Mouse (Mus musculus) fibroblast of lung, adult 2 months (primary cell): Measurements from ENCODE around the gene Stat2.
A peak's percentile ranks its signal among the peaks of the same experiment; 100 is the strongest.

Experiments used
- DNase-seq: peaks from one replicate; pipeline ENCODE4 v3.0.0-alpha.2; 2011; ENCODE audit warnings: low read depth

Gene Stat2

DNA sequence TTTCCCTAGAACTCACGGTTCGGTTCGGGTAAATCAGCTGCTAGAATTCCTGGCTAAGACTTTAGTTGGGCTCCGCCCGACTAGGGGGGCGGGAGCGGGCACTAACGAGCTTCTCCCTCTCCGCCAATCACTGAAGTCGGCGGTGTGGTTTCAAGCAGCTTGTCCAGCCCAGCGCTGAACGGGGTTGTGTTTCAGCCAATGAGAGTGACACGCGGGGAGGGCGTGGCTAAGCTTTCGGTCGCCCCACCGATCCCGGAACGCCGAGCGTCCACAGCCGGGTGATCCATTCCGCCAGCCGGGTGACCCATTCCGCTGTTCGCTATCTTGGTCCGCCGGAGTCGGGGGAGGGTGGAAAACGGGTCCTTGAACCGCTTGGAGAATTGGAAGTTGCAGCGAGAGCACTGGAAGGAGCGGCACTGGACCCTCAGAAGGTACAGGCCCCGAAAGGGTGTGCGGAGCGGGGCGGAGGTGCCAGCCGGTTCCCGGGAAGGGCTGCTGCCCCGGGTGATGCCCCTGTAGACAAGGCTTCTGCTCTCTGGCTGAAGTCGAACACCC is at the start of gene Stat2:
Gene Stat2, plus strand, starts transcription at position 273 of the 555 bp plus-strand sequence.
- DNase-seq, result peak; percentile 99

DNA sequence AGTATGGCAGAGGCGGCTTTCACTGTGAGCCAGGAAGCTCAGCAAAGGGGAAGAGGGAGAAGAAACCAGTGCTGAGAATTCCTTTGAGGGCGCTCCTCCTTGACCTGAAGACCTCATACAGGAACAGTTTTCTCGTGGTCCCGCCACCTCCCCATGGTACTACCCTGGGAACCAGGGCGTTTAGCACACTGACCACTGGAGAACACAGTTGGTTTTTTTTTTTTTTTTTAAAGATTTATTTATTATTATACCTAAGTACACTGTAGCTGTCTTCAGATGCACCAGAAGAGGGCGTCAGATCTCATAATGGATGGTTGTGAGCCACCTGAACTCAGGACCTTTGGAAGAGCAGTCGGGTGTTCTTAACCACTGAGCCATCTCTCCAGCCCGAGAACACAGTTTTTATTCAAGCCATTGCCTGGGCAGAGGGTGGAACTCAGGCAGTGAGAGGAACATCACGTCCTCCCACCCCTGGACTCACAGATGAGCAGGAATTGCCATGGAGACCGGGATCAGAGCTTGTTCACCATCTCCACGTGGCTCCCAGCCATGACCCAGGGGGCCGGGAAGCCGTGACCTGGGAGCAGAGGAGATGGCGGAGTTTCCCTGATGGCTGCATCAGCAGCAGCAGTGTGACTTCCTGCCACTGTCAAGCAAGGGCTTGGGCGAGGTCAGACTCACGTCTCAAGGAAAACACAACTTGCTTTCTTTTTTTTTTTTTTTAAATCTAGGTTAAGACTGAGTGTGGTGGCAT is 48.6 kb upstream of the Stat2 start:
- DNase-seq, result no peak

DNA sequence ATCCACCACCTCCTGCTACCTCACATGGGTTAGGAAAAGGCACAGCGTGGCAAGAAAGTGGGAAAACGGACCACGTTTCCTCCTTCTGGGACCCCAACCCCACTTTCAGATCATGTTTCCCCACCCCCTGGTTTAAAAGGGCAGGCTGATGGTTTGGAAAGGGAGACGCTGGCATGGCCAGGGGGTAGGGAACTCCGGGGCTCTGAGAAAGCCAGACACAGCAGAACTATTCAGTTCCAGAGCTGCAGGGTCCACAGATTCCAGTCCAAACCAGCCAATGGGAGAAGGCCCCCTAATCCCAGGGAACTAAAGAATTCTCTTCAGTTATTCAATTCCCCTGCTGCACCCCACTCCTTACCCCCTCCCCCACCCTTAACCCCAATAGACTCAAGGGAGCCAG is 45.3 kb upstream of the Stat2 start:
- no peak for DNase-seq

DNA sequence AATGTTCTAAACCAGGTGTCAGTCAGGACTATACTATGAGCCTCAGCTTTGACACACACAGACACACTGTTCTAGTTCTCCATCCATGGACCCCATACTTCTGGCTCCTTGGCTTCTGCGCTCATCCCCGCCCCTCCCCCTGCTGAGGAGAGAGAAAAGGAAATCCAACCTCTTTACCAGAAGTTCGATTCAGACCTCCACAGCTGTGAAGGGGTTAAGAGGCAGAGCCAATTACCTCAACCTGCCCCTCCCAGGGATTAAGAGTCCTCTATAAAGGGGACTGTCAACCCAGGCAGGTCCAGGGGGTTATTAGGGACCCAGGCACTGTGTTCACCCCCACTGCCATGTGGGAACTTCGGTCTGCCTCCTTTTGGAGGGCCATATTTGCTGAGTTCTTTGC is 44.8 kb upstream of the Stat2 start, which contains the start of gene Mip:
Gene Mip, plus strand, starts transcription at position 301 of the 400 bp plus-strand sequence.
- DNase-seq, result no peak

DNA sequence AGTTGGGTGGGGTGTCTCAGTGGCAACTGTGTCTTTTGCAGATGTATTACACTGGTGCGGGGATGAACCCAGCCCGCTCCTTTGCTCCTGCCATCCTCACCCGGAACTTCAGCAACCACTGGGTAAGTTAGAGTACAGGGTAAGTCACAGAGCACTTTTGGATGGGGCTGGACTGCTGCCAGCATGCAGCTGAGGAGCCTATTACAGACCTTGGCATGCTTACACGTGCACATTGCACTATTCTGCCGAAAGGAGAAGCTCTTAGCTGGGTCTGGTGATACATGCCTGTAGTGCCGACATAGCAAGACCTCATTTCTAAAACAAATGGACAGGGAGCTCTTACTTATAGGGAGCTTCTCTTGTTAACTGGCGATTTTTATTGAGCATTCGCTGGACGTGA is 42.8 kb upstream of the Stat2 start:
- DNase-seq, result no peak

DNA sequence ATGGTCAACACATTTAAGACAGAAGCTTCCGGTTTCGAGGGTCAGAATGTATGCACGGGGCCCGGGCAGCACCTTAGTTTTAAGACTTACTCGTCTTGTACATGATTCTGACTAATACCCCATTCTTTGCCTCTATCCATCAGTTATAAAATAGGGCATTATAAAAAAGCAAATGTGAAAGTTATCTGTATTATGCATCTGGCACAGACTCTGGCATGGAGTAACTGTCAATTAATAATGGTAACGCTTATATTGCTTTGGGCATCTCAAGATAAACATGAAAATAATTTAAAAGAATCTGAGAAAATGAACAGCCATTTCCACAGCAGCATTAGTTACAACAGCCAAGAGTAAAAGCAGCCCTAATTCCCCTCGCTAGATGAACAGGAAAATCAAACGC is 42.4 kb upstream of the Stat2 start:
- DNase-seq, result no peak

DNA sequence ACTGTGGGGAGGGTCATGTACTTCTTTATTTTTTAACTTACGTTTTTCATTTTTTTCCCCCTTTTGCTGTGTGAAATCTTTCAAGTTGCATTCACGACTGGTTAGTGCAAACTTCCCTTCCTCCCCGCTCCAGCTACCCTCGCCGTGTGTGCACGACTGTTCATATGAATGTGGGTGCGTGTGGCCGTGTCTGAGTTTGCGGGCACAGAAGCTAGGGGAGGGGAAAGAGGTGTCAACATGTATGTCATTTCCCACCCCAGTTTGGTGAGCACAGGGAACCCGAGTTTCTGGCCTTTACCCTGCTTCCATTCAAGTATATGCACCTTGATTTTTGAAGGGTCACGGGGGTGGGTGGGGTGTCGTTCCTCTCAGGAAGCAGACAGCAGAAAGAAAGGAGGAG is 39.8 kb upstream of the Stat2 start:
- no peak for DNase-seq

DNA sequence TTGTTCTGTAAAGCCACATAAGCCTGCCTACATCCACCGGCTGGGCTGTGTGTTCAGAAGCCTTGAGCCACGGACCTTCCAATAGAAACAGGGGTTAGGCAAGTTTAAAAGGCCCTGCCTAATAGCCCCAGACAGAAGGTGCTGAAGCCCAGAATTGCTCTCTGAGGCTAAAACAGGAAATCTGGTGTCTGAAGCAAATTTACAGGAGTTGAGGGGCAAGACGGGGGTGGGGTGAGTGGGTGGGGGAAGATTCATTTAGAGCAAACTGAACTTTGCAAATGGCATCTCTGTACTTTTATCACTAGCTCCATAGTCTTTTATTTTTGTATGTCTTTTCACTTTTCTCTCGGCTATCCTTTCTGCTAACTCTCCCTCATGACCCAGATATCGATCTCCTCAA is 39.2 kb upstream of the Stat2 start:
- no peak for DNase-seq

DNA sequence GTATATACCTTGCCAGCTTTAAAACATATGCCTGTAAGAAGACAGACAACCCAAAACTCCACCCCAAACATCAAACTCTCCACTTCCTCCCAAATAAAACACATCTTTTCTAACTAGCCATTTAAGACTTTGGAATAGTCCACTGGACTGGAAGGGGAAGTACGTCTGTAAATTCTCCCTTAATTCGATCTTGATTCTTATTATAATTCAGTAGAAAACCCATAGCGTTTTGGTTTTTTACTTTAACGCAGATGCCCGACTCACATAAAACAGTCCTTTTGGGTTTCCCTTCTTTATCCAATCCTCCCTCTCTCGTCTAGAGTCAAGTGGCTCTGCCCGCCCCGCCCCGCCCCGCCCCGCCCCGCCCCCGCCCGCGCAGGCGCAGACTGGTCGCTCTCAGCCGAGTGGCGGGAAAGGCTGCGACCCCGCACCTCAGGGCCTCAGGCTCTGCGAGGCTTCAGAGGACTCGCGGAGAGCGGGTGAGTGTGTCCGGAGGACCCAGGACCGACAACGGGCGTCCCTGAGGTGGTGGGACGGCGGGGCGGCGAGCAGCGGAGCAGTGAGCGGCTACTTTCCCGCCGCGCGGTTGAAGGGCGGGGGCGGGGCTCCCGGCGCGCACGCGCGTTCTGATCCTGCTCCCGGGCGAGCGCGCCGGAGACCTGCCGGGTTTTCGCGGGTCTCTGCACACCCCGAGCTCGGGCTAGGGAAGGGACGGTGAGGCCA is 38.5 kb upstream of the Stat2 start, which contains the start of gene Timeless:
Gene Timeless, plus strand, starts transcription at position 369 of the 723 bp plus-strand sequence.
- peak; percentile 54 for DNase-seq

DNA sequence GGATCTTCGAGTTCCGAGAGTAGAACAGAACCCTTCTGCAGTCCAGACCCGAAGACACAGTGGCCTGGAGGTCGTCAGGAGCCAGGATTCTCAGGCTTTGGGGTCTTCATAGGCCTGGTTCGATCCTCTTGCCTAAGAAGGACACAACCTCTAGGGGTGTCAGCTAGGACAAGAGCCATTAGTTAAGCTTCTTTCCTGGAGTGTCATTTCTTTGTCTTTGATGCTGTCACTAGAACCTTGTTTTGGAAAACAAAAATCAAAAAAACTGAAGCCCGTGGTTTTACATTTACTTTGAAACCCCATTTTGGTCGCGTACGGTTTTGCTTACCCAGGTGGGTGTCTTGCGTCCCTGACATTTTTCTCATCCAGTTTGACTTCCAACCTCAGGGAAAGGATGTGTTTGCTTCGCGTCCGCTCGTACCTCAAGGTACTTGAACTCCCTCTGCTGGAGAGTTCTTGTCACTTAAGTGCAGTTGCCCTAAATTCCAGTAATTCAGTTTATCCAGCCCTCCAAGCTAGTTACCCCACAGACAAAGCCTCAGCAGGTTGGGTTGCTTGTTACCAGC is 37.9 kb upstream of the Stat2 start:
- peak; percentile 31 for DNase-seq

DNA sequence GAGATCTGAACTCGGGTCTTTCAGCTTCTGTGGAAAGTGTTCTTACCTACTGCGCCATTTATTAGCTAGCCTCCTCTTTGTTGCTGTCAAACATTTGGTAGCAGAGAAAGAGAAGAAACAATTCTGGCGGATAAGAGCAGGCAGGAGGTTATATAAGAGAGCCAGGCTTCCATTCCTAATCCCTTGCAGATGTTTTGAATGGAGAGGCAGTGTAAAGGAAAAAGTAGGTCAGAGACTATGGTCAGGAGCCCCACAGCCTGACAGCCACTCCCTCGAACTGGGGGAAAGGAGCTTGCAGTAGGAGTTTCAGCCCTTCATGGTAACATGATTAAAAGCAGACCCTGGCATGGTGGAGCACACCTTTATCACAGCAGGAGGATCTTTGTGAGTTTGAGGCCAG is 34.0 kb upstream of the Stat2 start:
- no peak for DNase-seq

DNA sequence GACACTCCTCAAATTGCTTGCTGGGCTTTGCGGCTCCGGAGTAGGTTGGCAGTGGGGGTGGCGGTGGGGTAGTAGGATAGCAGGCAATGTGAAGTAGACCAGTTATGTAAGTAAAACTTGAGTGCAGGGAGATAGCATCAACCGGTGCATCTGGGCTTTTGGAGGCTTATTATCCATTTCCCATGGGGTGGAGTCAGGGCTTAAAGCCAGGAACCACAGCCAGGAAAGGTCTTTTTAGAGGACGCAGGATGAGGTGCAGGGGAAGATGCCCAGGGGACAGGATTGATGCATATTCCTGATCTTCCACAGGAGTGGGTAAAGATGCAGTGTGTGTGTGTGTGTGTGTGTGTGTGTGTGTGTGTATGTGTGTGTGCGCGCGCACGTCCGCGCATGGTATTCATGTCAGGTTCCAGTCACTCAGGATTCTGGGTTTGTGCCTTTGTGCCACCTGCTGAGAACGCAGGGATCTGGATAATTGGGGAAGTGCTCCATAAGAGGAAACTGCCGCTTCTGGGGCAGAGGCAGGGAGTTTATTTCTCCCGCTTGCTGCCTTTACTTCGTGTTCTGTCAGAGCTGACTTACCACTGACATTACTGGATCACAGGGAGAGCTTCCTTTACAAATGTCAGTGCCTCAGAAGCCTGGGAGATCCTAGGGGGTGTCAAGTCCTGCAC is 32.4 kb upstream of the Stat2 start:
- no peak for DNase-seq

DNA sequence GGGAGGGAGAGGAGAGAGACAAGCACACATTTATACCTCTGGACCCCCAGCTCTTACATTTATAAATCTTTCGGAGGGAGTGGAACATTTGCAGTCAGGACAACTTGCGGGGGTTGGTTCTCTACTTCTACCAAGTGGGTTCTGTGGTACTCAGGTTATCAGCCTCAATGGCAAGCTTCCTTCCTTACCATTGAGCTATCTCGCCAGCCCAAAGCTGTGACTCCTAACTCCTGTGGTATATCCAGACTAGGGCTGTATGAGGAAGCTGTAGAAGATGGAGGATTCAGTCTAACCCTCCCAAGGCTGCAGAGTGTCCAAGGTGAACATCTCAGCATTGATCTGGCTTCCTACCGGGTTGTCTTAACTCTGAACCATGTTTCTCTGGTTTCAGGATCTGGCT is 31.2 kb upstream of the Stat2 start:
- DNase-seq, result no peak

DNA sequence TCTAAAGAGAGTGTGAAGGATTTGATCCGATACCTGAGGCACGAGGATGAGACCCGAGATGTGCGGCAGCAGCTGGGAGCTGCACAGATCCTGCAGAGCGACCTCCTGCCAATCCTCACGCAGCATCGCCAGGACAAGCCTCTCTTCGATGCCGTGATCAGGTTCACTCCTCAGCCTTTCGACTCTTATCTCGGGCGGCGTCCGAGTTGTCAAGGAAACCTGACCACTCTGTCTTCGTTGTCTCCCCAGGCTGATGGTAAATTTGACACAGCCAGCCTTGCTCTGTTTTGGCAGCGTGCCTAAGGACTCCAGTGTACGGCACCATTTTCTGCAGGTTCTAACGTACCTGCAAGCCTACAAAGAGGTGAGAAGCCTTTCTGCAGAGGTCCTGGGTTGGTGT is 30.2 kb upstream of the Stat2 start:
- no peak for DNase-seq

DNA sequence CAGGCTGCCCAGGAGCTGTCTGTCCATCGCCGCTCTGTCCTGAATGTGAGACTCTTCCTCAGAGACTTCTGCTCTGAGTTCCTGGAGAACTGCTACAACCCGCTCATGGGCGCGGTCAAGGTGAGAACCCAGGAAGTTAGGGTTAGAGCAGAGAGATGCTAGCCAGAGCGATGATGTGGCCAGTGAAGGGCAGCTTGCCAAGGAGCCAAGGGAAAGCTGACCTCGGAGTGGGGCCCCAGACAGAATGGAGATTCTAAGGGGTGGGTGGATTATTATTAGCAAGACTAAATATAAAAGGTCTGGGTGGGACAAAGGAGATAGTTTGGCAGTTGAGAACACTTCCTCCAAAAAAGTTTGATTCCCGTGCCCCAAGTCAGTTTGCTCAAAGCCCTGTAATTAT is 27.1 kb upstream of the Stat2 start:
- no peak for DNase-seq

DNA sequence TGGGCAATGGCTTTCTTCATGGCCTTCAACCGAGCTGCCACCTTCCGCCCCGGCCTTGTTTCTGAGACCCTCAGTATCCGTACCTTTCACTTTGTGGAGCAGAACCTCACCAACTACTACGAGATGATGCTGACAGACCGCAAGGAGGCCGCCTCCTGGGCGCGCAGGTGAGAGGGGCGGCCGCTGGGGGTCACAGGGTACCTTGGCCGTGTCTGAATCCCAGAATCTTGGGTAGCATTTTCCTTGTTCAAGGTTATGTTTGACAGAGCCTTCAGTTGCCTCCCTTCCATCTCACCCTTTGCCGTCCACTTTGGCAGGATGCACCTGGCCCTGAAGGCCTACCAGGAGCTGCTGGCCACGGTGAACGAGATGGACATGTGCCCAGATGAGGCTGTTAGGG is 26.2 kb upstream of the Stat2 start:
- DNase-seq, result no peak

DNA sequence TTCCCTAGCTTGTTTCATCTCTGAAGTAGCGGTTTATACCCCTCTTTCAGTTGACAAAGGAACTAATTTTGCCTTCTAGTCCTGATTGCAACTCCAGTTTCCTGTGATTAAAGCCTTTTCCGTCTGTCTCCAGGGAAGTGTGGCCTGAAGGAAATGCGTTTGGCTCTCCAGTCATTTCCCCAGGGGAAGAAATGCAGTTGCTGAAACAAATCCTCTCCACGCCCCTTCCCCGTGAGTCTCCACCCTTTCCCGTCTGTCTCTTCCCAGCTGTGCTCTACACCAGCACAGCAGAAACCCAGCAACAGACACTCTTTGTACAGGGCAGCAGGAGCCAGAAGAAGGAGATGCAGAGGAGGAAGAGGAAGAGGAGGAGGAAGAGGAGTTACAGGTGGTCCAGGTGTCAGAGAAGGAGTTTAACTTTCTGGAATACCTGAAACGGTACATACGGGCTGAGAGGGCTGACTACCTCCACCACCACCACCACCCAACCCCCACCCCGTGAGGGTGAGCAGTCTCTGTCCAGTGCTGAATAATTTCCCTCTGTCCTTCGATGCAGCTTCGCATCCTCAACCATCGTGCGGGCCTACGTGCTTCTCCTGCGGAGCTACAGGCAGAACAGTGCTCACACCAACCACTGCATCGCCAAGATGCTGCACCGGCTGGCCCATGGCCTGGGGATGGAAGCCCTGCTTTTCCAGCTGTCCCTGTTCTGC is 23.2 kb upstream of the Stat2 start:
- DNase-seq, result no peak

DNA sequence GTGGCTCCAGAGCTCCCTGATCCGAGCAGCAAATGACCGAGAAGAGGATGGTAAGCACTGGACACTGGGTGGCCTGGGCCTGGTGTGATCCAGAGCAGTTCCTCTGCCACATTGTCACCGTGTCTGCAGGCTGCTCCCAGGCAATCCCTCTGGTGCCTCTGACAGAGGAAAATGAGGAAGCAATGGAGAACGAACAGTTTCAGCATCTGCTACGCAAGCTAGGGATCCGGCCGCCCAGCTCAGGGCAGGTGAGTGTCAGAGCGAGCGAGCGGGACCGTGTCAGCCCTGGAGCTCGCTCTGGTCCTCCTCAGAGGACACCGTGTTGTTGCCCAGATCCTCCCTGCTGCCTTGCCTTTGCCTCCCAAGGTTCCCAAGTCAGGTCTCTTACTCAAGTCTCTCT is 19.8 kb upstream of the Stat2 start:
- no peak for DNase-seq

DNA sequence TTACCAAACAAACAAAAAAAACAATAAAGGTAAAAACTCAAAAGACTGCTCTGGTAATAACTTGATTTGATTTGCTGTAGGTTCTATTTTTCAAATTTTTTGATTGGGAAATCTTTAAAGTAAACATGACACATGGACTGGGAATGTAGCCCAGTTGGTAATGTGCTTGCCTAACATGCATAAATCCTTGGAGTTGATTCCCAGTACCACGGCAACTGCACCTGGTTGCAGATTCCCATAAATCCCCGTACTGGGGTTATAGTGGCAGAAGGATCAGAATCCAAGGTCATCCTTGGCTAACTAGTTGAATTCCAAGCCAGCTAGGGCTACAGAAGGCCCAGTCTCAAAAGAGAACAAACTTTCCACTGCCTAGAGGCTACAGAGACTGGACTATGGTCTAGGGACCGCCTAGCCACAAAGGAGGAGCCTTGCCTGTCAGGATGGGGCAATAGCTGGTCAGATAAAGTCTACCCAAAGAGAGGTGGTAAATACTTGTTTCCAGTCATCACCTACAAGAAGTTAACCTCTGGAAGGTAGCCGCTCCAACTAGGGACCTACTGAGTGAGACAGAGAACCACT is 16.6 kb upstream of the Stat2 start, which contains the start of gene Apon:
Gene Apon, plus strand, starts transcription at position 420 of the 579 bp plus-strand sequence.
- peak; percentile 69 for DNase-seq

DNA sequence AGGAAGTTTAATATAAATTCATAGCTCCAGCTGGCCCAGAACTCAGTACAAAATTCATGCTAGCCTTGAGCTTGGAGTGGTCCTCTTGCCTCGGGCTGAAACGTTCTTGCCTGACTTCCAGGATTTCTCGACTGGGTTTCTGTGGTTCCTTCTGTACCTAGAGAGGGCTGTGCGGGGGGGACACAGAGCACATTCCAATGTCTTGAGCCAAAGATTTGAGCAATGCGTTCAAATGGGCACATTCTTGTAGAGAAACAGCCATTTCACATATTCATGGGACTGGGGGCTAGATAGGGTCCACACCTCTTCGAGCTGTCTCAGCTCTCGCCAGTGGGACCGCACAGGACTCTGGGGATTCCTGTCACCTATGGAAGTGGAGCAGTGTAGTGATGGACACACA is 14.4 kb upstream of the Stat2 start:
- no peak for DNase-seq

DNA sequence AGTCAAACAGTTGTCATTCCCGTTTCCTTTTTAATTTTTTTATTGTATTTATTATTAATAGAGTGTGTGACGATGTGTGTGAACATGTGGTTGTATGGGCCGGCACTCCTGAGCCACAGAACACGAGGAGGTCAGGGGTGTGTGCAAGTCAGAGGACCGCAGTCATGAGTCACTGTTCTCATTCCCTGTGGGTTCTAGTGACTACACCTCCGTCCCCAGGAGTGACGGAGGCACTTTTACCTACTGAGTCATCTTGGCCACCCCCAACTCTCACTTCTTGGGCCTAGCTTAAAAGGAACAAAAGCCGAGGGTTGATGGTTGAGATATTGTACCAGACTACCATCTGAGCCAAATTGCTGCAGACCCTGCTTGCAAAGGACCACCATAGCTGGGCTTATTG is 14.0 kb upstream of the Stat2 start:
- no peak for DNase-seq
